Mouse (Mus musculus) embryonic fibroblast, embryonic 13.5 days (primary cell): ENCODE data around the gene Esr2.

Experiments
- CTCF ChIP-seq: IDR thresholded peaks from 2 replicates; pipeline ENCODE4 v1.5.1; 2011; ENCODE audit warnings: mild to moderate bottlenecking, control low read depth, low read length, moderate library complexity, borderline replicate concordance; ENCODE audit not compliant: insufficient read depth
- POLR2A ChIP-seq: IDR thresholded peaks from 2 replicates; pipeline ENCODE4 v1.6.1; 2011; ENCODE audit warnings: low read depth, mild to moderate bottlenecking, control low read depth, low read length, moderate library complexity

- TF ChIP-seq POLR2A, result no peak
- TF ChIP-seq CTCF, result no peak
These were observed 60.5 kb downstream of the Esr2 start for GRCm38 (mm10) chr12:76116577-76116976.
